Mouse (Mus musculus): ENCODE data around the gene Elmod1. TPM values are rescaled to one million over a fixed set of nuclear protein-coding genes. Genes with fewer than 3 reads are reported as not detected.

The Elmod1 gene
- total and polyA plus RNA-seq, 3 experiments = not detected

- H3K4me3 ChIP-seq (replicated peaks in 1 of 3; ENCODE audit: low read depth in 2 of 3, low read length in 2 of 3, poor library complexity in 1 of 3) = no peak overlapping the region
- no peaks in the 10 kb centered on the region for H3K79me2 ChIP-seq (replicated peaks; ENCODE audit: control insufficient read depth, extremely low read depth, insufficient read depth, poor library complexity, severe bottlenecking)
- no peak for DNase-seq (ENCODE audit: extremely low read depth)
- dilution Hi-C loops (cut with MboI; ENCODE audit: extremely low pct_ligation_motif_present, extremely low pct_unique_long_range_greater_than_20kb, low sequenced_read_pairs) (no loop called here), in situ Hi-C loops (cut with MboI; ENCODE audit: low pct_ligation_motif_present, low pct_unique_long_range_greater_than_20kb, low sequenced_read_pairs) (no loop called here)
- TF ChIP-seq RCOR1 (conservative IDR thresholded peaks at IDR 0.05; ENCODE audit: low read depth, low read length) (no peak), NRF1 (IDR thresholded peaks at IDR 0.05; ENCODE audit: low read depth, low read length) (no peak), SMC3 (IDR thresholded peaks at IDR 0.05; ENCODE audit: low read depth, low read length) (no peak), MAFK (IDR thresholded peaks at IDR 0.05; ENCODE audit: insufficient replicate concordance, low read length) (no peak), CHD2 (IDR thresholded peaks at IDR 0.05; ENCODE audit: low read length) (no peak), POLR2AphosphoS2 (IDR thresholded peaks at IDR 0.05; ENCODE audit: low read depth, low read length) (no peak), TCF12 (IDR thresholded peaks at IDR 0.05; ENCODE audit: low read depth, low read length) (no peak), ZC3H11A (IDR thresholded peaks at IDR 0.05; ENCODE audit: low read depth, low read length) (no peak), MEF2A (IDR thresholded peaks at IDR 0.05; ENCODE audit: borderline replicate concordance, low read depth, low read length) (no peak), ELF1 (IDR thresholded peaks at IDR 0.05; ENCODE audit: low read depth, low read length) (no peak)
- no peaks in the 10 kb centered on the region for H3K9me3 ChIP-seq (replicated peaks; ENCODE audit: low read length)
- no peak overlapping the region for H3K27ac ChIP-seq (ENCODE audit: insufficient read depth, low read depth)
- no peaks in the 10 kb centered on the region for H3K27me3 ChIP-seq (replicated peaks)
- H3K9ac ChIP-seq (ENCODE audit: insufficient read depth, low read depth) = no peak overlapping the region
- H3K36me3 ChIP-seq (replicated peaks in 1 of 2; ENCODE audit: control insufficient read depth in 1 of 2, insufficient read depth in 1 of 2, low read length in 1 of 2) = no peaks in the 10 kb centered on the region
- no peak overlapping the region for H3K4me2 ChIP-seq (ENCODE audit: insufficient read depth, low read depth, poor library complexity, severe bottlenecking)
- no peaks in the 10 kb centered on the region for H3K4me1 ChIP-seq (ENCODE audit: control insufficient read depth in 1 of 2, insufficient read depth in 2 of 2)
These were observed 41.7 kb downstream of the Elmod1 start for GRCm38 (mm10) chr9:53933375-53933774.

- TF ChIP-seq CHD1 (IDR thresholded peaks at IDR 0.05; ENCODE audit: low read depth, low read length) (no peak), POLR2AphosphoS2 (IDR thresholded peaks at IDR 0.05; ENCODE audit: low read depth, low read length) (no peak), MAZ (IDR thresholded peaks at IDR 0.05; ENCODE audit: low read depth, low read length) (no peak), SIN3A (IDR thresholded peaks at IDR 0.05; ENCODE audit: low read length) (no peak)
- in situ Hi-C loops (cut with MboI; ENCODE audit: low pct_ligation_motif_present, low pct_unique_long_range_greater_than_20kb, low sequenced_read_pairs) = no loop called here
- Histone ChIP-seq H3K27ac (ENCODE audit: insufficient read depth, low read depth) (no peak overlapping the region), H3K4me2 (ENCODE audit: insufficient read depth, low read depth, poor library complexity, severe bottlenecking) (no peak overlapping the region), H3K9ac (ENCODE audit: insufficient read depth, low read depth) (no peak overlapping the region), H3K36me3 (replicated peaks in 1 of 2; ENCODE audit: control insufficient read depth in 1 of 2, insufficient read depth in 1 of 2, low read length in 1 of 2) (no peaks in the 10 kb centered on the region), H3K4me1 (ENCODE audit: control insufficient read depth in 1 of 2, insufficient read depth in 2 of 2) (no peaks in the 10 kb centered on the region; a peak in 1 of 4 replicates), H3K9me3 (replicated peaks; ENCODE audit: low read length) (no peaks in the 10 kb centered on the region), H3K79me2 (replicated peaks; ENCODE audit: control insufficient read depth, extremely low read depth, insufficient read depth, poor library complexity, severe bottlenecking) (no peaks in the 10 kb centered on the region), H3K27me3 (replicated peaks) (no peaks in the 10 kb centered on the region), H3K4me3 (replicated peaks in 1 of 3; ENCODE audit: low read depth in 2 of 3, low read length in 2 of 3, poor library complexity in 1 of 3) (no peak overlapping the region)
- dilution Hi-C loops (cut with MboI; ENCODE audit: extremely low pct_ligation_motif_present, extremely low pct_unique_long_range_greater_than_20kb, low sequenced_read_pairs) = no loop called here
- DNase-seq (ENCODE audit: extremely low read depth) = no peak
These were observed 44.2 kb downstream of the Elmod1 start for GRCm38 (mm10) chr9:53930906-53931305.

GRCm38 (mm10) chr9:53921061-53921460, 54.0 kb downstream of the Elmod1 start:
- Histone ChIP-seq H3K9me3 (replicated peaks; ENCODE audit: low read length) (no peaks in the 10 kb centered on the region), H3K79me2 (replicated peaks; ENCODE audit: control insufficient read depth, extremely low read depth, insufficient read depth, poor library complexity, severe bottlenecking) (no peaks in the 10 kb centered on the region), H3K4me2 (ENCODE audit: insufficient read depth, low read depth, poor library complexity, severe bottlenecking) (no peak overlapping the region), H3K27me3 (replicated peaks) (no peaks in the 10 kb centered on the region), H3K9ac (ENCODE audit: insufficient read depth, low read depth) (no peak overlapping the region), H3K4me1 (ENCODE audit: control insufficient read depth in 1 of 2, insufficient read depth in 2 of 2) (no peaks in the 10 kb centered on the region), H3K36me3 (replicated peaks in 1 of 2; ENCODE audit: control insufficient read depth in 1 of 2, insufficient read depth in 1 of 2, low read length in 1 of 2) (no peaks in the 10 kb centered on the region), H3K4me3 (replicated peaks in 1 of 3; ENCODE audit: low read depth in 2 of 3, low read length in 2 of 3, poor library complexity in 1 of 3) (no peak overlapping the region), H3K27ac (ENCODE audit: insufficient read depth, low read depth) (no peak overlapping the region)
- in situ Hi-C loops (cut with MboI; ENCODE audit: low pct_ligation_motif_present, low pct_unique_long_range_greater_than_20kb, low sequenced_read_pairs) = no loop called here
- TF ChIP-seq MXI1 (IDR thresholded peaks at IDR 0.05; ENCODE audit: low read depth, low read length) (no peak), JUND (conservative IDR thresholded peaks at IDR 0.05; ENCODE audit: low read depth, low read length) (no peak), IRF4 (IDR thresholded peaks at IDR 0.05; ENCODE audit: low read depth, low read length) (no peak), MAX (IDR thresholded peaks at IDR 0.05; ENCODE audit: low read length) (no peak), ELF1 (IDR thresholded peaks at IDR 0.05; ENCODE audit: low read depth, low read length) (no peak), ZC3H11A (IDR thresholded peaks at IDR 0.05; ENCODE audit: low read depth, low read length) (no peak), USF2 (conservative IDR thresholded peaks at IDR 0.05; ENCODE audit: low read depth, low read length) (no peak)
- no peak for DNase-seq (ENCODE audit: extremely low read depth)
- dilution Hi-C loops (cut with MboI; ENCODE audit: extremely low pct_ligation_motif_present, extremely low pct_unique_long_range_greater_than_20kb, low sequenced_read_pairs) = no loop called here
